Mouse (Mus musculus) lung, adult 2 months (tissue): Measurements from ENCODE around the gene Gys1. TPM values are rescaled to one million over a fixed set of nuclear protein-coding genes. Genes with fewer than 3 reads are reported as not detected.

ENCODE experiments used
- DNase-seq: peaks from one replicate; pipeline ENCODE4 v3.0.0; 2022
- H3K4me1 ChIP-seq: fragments of 200-500 bp; 2 replicates; pipeline ENCODE4 v1.6.1; 2011; ENCODE audit warnings: low read length; ENCODE audit not compliant: control insufficient read depth, insufficient read depth
- H3K4me3 ChIP-seq: fragments of 200-500 bp; replicated peaks from 2 replicates; pipeline ENCODE3; 2011; ENCODE audit warnings: low read depth, mild to moderate bottlenecking, control low read depth, low read length; ENCODE audit errors: extremely low read depth
- CTCF ChIP-seq: fragments of 200-500 bp; IDR thresholded peaks from 2 replicates; pipeline ENCODE4 v1.5.1; 2011; ENCODE audit warnings: mild to moderate bottlenecking, low read length, control low read depth; ENCODE audit not compliant: insufficient read depth
- POLR2A ChIP-seq: fragments of 200-500 bp; IDR thresholded peaks from 2 replicates; pipeline ENCODE4 v1.6.1; 2011; ENCODE audit warnings: low read depth, mild to moderate bottlenecking, control low read depth, low read length, borderline replicate concordance; ENCODE audit errors: extremely low read depth
- WGBS: fragments of 180-500 bp; shearing (Covaris S2); methylation state at CpG from one replicate; pipeline ENCODE4 v1.1.7; 2018; 5-methylcytosine and 5-hydroxymethylcytosine counted together
- polyA plus RNA-seq: library from polyadenylated mRNA; depleted of rRNA; stranded (reverse); fragments of >200 nt; gene quantifications from 2 replicates; pipeline ENCODE4 v1.2.3, GENCODE M21; 2012

Gys1 gene
- polyA plus RNA-seq, 1 experiment: 39.4 TPM

DNA sequence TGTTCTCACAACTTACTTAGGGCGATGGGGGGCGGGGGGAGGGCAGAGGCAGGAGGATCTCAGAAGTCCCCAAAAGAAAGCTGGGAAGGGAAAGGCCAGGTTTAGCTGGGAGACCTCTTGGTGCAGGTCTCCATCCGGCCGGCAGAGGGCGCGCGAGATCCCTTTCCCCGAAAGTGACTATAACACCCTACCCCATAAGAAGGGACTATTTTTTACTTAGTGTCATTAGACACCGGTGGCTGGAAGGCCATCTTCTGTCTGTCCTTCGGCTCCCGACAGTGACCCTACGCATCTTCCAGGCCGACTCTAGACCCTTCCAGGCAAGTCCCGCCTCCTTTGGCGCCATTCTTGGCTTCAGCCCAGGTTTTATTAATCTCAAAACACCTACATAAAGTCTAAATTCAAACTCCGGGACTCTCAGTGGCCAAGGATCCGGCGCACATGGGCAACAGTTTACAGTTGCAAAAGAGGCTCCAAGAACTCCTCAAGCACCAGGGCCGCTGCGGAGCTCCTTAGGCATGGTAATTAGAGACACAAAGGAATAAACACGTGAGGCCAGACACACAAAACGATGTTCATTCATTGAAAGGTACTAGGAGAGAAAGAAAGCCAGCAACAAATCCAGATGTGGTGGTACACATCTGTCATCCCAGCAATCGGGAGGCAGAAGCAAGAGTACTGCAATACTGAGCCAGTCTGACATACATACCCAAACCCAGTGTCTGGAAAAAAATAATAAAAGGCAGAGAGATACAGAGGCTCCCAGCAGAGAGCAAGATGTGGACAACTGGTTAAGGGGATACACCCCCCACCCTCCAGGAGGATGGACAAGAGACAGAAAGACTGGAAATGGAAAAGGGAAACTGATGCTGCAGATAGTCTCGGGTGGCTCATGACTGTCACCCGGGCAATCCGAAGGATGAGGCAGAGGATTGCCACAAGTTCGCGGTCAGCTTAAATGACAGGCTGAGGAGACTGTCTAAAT lies 29.3 kb upstream of the Gys1 start, which contains the start of gene Kcna7:
Gene Kcna7, plus strand, starts transcription at position 563 of the 985 bp plus-strand sequence.
- peak; percentile 85 for DNase-seq
- 8% methylated on average over 28 of the region's 28 CpGs for WGBS

DNA sequence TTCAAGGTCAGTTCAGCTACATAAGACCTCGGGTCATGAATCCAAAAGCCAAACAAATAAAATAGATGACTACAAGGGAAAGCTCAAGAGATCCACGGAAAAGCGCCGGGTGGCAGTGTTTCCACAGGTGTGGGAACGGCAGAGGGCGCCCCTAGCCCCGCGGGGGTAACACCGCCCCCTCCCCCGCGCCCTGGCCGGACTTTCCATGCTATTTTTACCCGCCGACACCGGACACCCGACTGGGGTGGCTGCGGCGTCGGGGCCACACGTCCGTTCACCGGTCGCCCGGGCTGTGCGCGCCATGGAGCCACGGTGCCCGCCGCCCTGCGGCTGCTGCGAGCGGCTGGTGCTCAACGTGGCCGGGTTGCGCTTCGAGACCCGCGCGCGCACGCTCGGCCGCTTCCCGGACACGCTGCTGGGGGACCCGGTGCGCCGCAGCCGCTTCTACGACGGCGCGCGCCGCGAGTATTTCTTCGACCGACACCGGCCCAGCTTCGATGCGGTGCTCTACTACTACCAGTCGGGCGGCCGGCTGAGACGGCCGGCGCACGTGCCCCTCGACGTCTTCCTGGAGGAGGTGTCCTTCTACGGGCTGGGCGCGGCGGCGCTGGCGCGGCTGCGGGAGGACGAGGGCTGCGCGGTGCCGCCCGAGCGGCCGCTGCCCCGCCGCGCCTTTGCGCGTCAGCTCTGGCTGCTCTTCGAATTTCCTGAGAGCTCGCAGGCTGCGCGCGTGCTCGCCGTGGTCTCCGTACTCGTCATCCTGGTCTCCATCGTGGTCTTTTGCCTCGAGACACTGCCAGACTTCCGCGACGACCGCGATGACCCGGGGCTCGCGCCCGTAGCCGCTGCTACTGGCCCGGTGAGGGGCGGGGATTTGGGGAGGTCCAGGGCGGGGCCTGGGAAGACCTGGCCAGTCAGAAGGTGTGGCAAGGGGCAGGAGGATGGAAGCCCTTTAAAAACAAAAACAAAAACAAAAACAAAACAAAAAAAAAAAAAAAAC lies 28.2 kb upstream of the Gys1 start:
- WGBS: under 1% methylated on average over 114 of the region's 114 CpGs
- peak; percentile 51 for DNase-seq

More for the DNA sequence above, 29.3 kb upstream of the Gys1 start, which contains the start of gene Kcna7:
- TF ChIP-seq CTCF (peak; percentile 77), POLR2A (no peak)
- H3K4me1 ChIP-seq: peaks cover 2% of the 10 kb centered on the region; the same call in 1 of the 2 replicates
- H3K4me3 ChIP-seq: peak within 1 kb of the TSS; percentile 16

DNA sequence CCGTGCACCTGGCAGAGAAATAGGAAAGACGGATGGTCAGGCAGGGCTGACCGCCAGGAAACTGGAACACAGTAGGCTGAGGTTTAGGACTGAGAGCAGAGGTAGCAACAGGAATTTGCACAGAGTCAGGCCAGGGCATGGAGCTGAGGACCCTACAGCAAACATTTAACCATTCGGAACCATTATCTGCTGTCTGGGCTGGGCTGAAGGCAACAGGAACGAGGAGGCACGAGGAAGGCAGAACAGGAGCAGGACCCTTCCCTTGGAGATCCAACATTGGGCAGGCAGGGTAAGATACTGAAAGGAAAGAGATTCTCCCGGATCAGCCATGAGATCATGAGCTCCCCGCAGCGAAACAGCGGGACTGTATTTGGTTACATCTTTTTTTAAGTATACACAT lies 26.8 kb upstream of the Gys1 start:
- WGBS: 69% methylated on average over 10 of the region's 10 CpGs
- TF ChIP-seq CTCF (no peak), POLR2A (no peak)
- Histone ChIP-seq H3K4me3 (no peak overlapping the region), H3K4me1 (peaks cover 2% of the 10 kb centered on the region; the same call in 1 of the 2 replicates)
- DNase-seq: no peak

More for the DNA sequence above, 28.2 kb upstream of the Gys1 start:
- Histone ChIP-seq H3K4me3 (peak overlapping the region; percentile 39), H3K4me1 (peaks cover 2% of the 10 kb centered on the region; the same call in 1 of the 2 replicates)
- no peak for TF ChIP-seq CTCF
- no peak for TF ChIP-seq POLR2A

DNA sequence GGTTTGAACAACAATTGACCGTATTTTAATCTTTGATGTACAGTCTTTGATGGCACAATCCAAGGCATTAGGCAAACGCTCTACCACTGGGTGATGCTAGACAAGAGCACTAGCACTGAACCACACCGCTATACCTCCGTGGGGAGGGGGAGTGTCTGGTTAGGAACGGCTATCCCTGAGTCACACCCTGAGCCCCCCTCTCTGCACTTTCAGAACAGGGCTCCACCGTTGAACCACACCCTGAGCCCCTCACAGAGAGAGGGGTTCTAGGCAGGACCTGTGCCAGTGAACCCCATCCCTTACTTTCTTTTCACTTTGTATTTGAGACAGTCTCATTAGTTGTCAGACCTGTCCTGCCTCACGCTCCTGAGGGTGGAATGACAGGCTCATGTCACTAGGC lies 26.3 kb upstream of the Gys1 start:
- WGBS: 63% methylated on average over 7 of the region's 7 CpGs
- TF ChIP-seq CTCF (no peak), POLR2A (no peak)
- Histone ChIP-seq H3K4me1 (peaks cover 4% of the 10 kb centered on the region; the same call in 1 of the 2 replicates), H3K4me3 (no peak overlapping the region)
- no peak for DNase-seq

DNA sequence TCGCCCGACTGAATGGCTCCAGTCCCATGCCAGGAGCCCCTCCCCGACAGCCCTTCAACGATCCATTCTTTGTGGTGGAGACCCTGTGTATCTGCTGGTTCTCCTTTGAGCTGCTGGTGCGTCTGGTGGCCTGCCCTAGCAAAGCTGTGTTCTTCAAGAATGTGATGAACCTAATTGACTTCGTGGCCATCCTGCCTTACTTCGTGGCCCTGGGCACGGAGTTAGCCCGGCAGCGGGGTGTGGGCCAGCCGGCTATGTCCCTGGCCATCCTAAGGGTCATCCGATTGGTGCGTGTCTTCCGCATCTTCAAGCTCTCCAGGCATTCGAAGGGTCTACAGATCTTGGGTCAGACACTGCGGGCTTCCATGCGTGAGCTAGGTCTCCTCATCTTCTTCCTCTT lies 25.7 kb upstream of the Gys1 start:
- WGBS: 88% methylated on average over 17 of the region's 17 CpGs
- TF ChIP-seq CTCF: no peak
- TF ChIP-seq POLR2A: no peak
- no peak for DNase-seq
- no peak overlapping the region for H3K4me3 ChIP-seq
- peaks cover 4% of the 10 kb centered on the region; the same call in 1 of the 2 replicates for H3K4me1 ChIP-seq

DNA sequence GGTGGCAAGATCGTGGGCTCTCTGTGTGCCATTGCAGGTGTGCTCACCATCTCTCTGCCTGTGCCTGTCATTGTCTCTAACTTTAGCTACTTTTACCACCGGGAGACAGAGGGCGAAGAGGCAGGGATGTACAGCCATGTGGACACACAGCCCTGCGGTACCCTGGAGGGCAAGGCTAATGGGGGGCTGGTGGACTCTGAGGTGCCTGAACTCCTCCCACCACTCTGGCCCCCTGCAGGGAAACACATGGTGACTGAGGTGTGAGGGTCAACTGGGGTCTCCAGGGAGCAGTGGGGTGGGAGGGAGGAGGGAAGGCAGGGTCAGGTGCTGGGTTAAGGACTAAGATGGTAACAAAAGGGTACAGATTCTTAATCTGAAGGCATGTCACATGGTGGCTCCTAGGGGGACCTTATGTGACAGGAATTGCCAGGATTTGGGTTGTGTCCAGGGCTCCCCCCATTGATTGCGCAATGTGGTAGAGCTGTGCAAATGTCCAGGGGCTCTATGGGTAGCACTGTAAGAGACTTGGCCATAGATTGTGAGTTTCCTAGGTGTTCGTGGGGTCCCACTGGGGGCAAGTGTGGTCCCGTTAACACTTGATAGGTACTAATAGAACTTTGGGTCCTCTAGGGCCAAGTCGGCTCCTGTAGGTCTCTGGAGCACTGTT lies 25.0 kb upstream of the Gys1 start:
- H3K4me1 ChIP-seq: peaks cover 6% of the 10 kb centered on the region; the same call in 1 of the 2 replicates
- H3K4me3 ChIP-seq: no peak overlapping the region
- 87% methylated on average over 8 of the region's 8 CpGs for WGBS
- DNase-seq: no peak
- no peak for TF ChIP-seq CTCF
- TF ChIP-seq POLR2A: no peak

DNA sequence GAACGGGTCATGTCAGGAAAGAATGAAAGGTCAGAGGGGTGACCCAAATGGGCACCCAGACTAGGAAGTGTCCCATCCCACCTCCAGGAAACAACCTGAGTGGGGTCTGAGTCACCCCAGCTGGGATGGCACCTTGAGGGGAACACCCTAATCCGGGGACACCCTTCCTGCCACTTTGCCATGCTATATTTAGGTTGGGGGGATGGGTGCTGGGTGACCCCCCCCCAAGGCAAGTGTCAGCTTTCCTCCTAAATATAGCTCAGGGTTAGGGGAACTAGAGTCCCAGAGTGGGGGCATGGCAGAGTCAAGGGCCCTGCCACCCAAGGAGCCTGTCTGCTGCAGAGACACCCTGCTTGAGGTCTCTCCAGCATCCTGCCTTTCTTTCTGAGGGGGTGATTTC lies 22.2 kb upstream of the Gys1 start:
- H3K4me1 ChIP-seq: peaks cover 4% of the 10 kb centered on the region; the same call in 1 of the 2 replicates
- no peak for DNase-seq
- no peak overlapping the region for H3K4me3 ChIP-seq
- TF ChIP-seq POLR2A: no peak
- no peak for TF ChIP-seq CTCF
- 52% methylated on average over 2 of the region's 2 CpGs for WGBS

DNA sequence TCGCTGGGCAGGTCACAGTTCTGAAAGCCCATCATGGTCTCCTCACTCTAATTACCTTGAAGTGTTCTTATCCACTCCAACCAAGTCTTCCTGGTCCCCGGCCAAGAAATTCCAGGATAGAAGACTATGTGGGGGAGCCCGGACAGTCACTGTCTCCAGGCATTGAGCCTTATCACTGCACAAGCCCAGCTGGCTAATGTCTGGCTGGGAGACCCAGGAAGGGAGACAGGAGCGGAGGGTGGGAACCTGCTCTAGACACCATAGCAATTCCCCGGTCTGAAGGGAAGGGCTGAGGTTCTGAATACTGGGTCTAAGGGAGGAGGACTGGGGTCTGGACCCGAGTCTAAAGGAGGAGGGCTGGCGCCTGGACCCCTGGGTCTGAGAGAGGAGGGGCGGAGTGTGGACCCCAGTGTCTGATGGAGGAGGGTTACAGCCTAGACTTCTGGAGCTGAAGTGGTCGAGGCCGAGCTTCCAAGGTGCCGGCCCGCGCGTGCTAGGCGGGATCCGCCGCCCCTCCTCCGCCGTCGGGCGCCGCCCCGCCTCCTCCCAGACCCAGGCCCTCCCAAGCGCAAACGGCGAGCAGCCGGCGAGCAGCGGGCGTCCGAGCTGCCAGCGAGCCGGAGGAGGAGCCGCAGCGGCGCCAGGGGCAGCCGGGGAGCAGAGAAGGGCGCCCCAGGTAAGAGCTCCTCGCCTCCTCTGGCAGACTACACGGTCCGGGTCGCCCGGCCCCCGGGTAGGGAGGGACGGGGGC lies 21.4 kb upstream of the Gys1 start, which contains the start of gene Ntf5:
Gene Ntf5, plus strand, starts transcription at position 583 of the 751 bp plus-strand sequence.
- no peak for DNase-seq
- TF ChIP-seq POLR2A (no peak), CTCF (no peak)
- WGBS: 3% methylated on average over 45 of the region's 45 CpGs
- H3K4me3 ChIP-seq: peak within 1 kb of the TSS; percentile 10
- H3K4me1 ChIP-seq: peaks cover 4% of the 10 kb centered on the region; the same call in 1 of the 2 replicates
